Mouse (Mus musculus): ENCODE measurements around the gene Swi5.

DNA sequence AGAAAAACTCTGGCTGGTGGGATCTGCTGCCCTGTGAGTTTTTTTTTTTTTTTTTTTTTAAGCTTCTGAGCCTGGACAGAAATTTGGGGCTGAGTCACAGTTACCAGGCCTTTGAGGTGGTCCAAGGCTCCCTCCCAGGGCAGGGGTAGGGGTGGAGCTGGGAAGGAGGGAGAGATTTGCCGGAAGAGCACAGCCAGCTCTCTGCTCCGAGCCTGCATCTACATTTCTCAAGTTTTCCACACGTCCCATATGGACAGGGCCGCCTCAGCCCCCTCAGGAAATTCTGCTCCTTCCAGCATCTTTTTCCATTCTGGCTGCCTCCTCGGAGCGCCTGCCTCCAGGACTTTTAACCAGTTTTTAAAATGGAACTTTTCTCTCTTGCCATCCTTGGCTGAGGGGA, 41.7 kb upstream of the Swi5 start:
- TF ChIP-seq POLR2A (IDR thresholded peaks at IDR 0.05; ENCODE audit: insufficient read depth, low read depth, low read length) (no peak), CTCF (IDR thresholded peaks at IDR 0.05; ENCODE audit: insufficient read depth, low read depth, low read length) (no peak)
